Mouse (Mus musculus): ENCODE measurements around the gene Retn. TPM values are rescaled to one million over a fixed set of nuclear protein-coding genes. Genes with fewer than 3 reads are reported as not detected.

Retn gene
- polyA plus RNA-seq, 1 experiment = 16.9 TPM

- peaks cover 7% of the 10 kb centered on the region for H3K4me1 ChIP-seq (replicated peaks; ENCODE audit: control insufficient read depth, insufficient read depth, low read length)
- H3K27ac ChIP-seq (ENCODE audit: control insufficient read depth, insufficient read depth, low read length) = no peak overlapping the region
These were observed 24.1 kb downstream of the Retn start for GRCm38 (mm10) chr8:3679656-3680055.

GRCm38 (mm10) chr8:3682435-3682834 is 26.9 kb downstream of the Retn start:
- Histone ChIP-seq H3K27ac (ENCODE audit: control insufficient read depth, insufficient read depth, low read length) (no peak overlapping the region), H3K27me3 (ENCODE audit: control insufficient read depth, insufficient read depth, low read length) (no peaks in the 10 kb centered on the region), H3K4me1 (replicated peaks; ENCODE audit: control insufficient read depth, insufficient read depth, low read length) (peaks cover 1% of the 10 kb centered on the region), H3K36me3 (ENCODE audit: control insufficient read depth, insufficient read depth, low read length) (peaks cover 12% of the 10 kb centered on the region), H3K4me3 (ENCODE audit: control insufficient read depth, insufficient read depth, low read length) (no peak overlapping the region)
- TF ChIP-seq CTCF (IDR thresholded peaks at IDR 0.05; ENCODE audit: borderline replicate concordance, control insufficient read depth, extremely low read depth, insufficient read depth, low read length, poor library complexity) (no peak), POLR2A (IDR thresholded peaks at IDR 0.05; ENCODE audit: control insufficient read depth, extremely low read depth, insufficient read depth, low read length, poor library complexity) (no peak)
- DNase-seq = no peak
- WGBS = 93% methylated on average over 5 of the region's 5 CpGs

More at GRCm38 (mm10) chr8:3679656-3680055, 24.1 kb downstream of the Retn start:
- Histone ChIP-seq H3K27me3 (ENCODE audit: control insufficient read depth, insufficient read depth, low read length) (no peaks in the 10 kb centered on the region), H3K36me3 (ENCODE audit: control insufficient read depth, insufficient read depth, low read length) (peaks cover 12% of the 10 kb centered on the region), H3K4me3 (ENCODE audit: control insufficient read depth, insufficient read depth, low read length) (no peak overlapping the region)
- TF ChIP-seq CTCF (IDR thresholded peaks at IDR 0.05; ENCODE audit: borderline replicate concordance, control insufficient read depth, extremely low read depth, insufficient read depth, low read length, poor library complexity) = no peak
- no peak for TF ChIP-seq POLR2A (IDR thresholded peaks at IDR 0.05; ENCODE audit: control insufficient read depth, extremely low read depth, insufficient read depth, low read length, poor library complexity)
- 94% methylated on average over 5 of the region's 5 CpGs for WGBS
- DNase-seq = no peak

DNA sequence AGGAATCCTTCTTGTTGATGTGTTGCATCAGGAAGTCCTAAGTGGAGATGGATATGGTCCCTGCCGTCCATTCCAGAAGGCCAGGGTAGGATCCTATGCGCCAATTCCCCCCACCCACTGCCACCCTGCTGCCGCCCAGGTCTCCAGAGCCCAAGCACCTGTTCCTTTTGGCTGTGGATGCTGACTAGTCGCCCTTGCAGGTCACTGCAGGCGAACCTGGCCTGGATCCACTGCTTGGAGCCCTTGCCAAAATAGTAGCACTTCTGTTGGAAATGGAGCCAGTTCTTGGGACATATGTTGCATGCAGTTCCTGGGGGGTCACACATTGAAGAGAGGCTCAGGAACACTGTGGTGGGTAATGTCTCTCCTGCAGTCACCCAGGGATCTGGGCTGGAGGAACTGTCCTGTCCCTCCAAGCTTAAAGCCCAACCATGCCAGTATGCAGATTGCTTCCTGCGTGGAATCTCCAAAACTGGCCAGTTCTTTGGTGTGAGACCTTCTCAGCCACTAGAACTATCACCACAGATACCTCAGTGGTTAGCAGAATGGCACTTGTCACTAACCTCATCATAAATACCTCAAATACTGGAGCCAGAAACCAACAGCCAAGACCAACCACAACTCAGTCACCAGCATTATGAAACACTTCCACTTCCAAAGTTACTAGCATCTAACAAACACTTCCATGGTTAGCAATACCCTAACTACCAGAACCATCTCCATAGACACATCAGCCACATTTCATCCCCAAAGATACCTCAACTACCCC is 28.0 kb downstream of the Retn start:
- Histone ChIP-seq H3K36me3 (ENCODE audit: control insufficient read depth, insufficient read depth, low read length) (peaks cover 12% of the 10 kb centered on the region), H3K4me1 (replicated peaks; ENCODE audit: control insufficient read depth, insufficient read depth, low read length) (no peaks in the 10 kb centered on the region), H3K27me3 (ENCODE audit: control insufficient read depth, insufficient read depth, low read length) (no peaks in the 10 kb centered on the region), H3K27ac (ENCODE audit: control insufficient read depth, insufficient read depth, low read length) (no peak overlapping the region), H3K4me3 (ENCODE audit: control insufficient read depth, insufficient read depth, low read length) (no peak overlapping the region)
- TF ChIP-seq POLR2A (IDR thresholded peaks at IDR 0.05; ENCODE audit: control insufficient read depth, extremely low read depth, insufficient read depth, low read length, poor library complexity) = no peak
- 71% methylated on average over 6 of the region's 6 CpGs for WGBS
- no peak for DNase-seq

GRCm38 (mm10) chr8:3684530-3684929 is 29.0 kb downstream of the Retn start:
- H3K4me3 ChIP-seq (ENCODE audit: control insufficient read depth, insufficient read depth, low read length) = no peak overlapping the region
- peaks cover 6% of the 10 kb centered on the region; the same call in 1 of the 2 replicates for H3K36me3 ChIP-seq (ENCODE audit: control insufficient read depth, insufficient read depth, low read length)
- H3K27ac ChIP-seq (ENCODE audit: control insufficient read depth, insufficient read depth, low read length) = no peak overlapping the region
- TF ChIP-seq POLR2A (IDR thresholded peaks at IDR 0.05; ENCODE audit: control insufficient read depth, extremely low read depth, insufficient read depth, low read length, poor library complexity) (no peak), CTCF (IDR thresholded peaks at IDR 0.05; ENCODE audit: borderline replicate concordance, control insufficient read depth, extremely low read depth, insufficient read depth, low read length, poor library complexity) (no peak)
- no peaks in the 10 kb centered on the region for H3K4me1 ChIP-seq (replicated peaks; ENCODE audit: control insufficient read depth, insufficient read depth, low read length)
- H3K27me3 ChIP-seq (ENCODE audit: control insufficient read depth, insufficient read depth, low read length) = no peaks in the 10 kb centered on the region
- no peak for DNase-seq

- 69% methylated on average over 5 of the region's 5 CpGs for WGBS
- H3K27me3 ChIP-seq (ENCODE audit: control insufficient read depth, insufficient read depth, low read length) = no peaks in the 10 kb centered on the region
- H3K36me3 ChIP-seq (ENCODE audit: control insufficient read depth, insufficient read depth, low read length) = no peaks in the 10 kb centered on the region; the same call in 1 of the 2 replicates
- H3K4me1 ChIP-seq (replicated peaks; ENCODE audit: control insufficient read depth, insufficient read depth, low read length) = no peaks in the 10 kb centered on the region
- no peak overlapping the region for H3K4me3 ChIP-seq (ENCODE audit: control insufficient read depth, insufficient read depth, low read length)
- TF ChIP-seq POLR2A (IDR thresholded peaks at IDR 0.05; ENCODE audit: control insufficient read depth, extremely low read depth, insufficient read depth, low read length, poor library complexity) (no peak), CTCF (IDR thresholded peaks at IDR 0.05; ENCODE audit: borderline replicate concordance, control insufficient read depth, extremely low read depth, insufficient read depth, low read length, poor library complexity) (no peak)
- H3K27ac ChIP-seq (ENCODE audit: control insufficient read depth, insufficient read depth, low read length) = no peak overlapping the region
- DNase-seq = no peak
These were observed 29.9 kb downstream of the Retn start for GRCm38 (mm10) chr8:3685422-3685821.

GRCm38 (mm10) chr8:3687537-3687936 is 32.0 kb downstream of the Retn start:
- H3K4me3 ChIP-seq (ENCODE audit: control insufficient read depth, insufficient read depth, low read length) = no peak overlapping the region
- TF ChIP-seq POLR2A (IDR thresholded peaks at IDR 0.05; ENCODE audit: control insufficient read depth, extremely low read depth, insufficient read depth, low read length, poor library complexity) (no peak), CTCF (IDR thresholded peaks at IDR 0.05; ENCODE audit: borderline replicate concordance, control insufficient read depth, extremely low read depth, insufficient read depth, low read length, poor library complexity) (no peak)
- no peak overlapping the region for H3K27ac ChIP-seq (ENCODE audit: control insufficient read depth, insufficient read depth, low read length)
- no peaks in the 10 kb centered on the region for H3K4me1 ChIP-seq (replicated peaks; ENCODE audit: control insufficient read depth, insufficient read depth, low read length)
- WGBS = 63% methylated on average over 6 of the region's 6 CpGs
- no peaks in the 10 kb centered on the region for H3K27me3 ChIP-seq (ENCODE audit: control insufficient read depth, insufficient read depth, low read length)
- no peaks in the 10 kb centered on the region for H3K36me3 ChIP-seq (ENCODE audit: control insufficient read depth, insufficient read depth, low read length)
- no peak for DNase-seq

DNA sequence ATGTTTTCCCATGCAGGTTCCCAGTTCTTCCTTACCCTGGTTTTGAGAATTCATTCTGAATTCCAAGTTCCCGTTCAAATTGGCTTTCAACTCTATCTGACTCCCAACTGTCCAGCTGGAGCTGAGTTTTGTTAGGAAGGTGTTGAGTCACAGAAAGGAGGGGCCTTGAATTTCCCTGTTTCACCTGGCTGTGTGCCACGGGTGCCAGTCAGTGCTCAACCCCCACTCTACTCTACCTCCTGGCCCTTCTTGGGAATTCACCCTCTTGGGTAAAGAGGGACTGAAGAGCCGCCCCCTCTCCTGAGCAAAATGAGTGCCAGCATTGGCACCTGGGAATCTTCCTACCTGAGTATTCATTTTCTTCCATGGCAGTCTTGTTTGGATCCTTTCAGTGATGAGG is 35.2 kb downstream of the Retn start:
- H3K27me3 ChIP-seq (ENCODE audit: control insufficient read depth, insufficient read depth, low read length) = no peaks in the 10 kb centered on the region
- H3K4me1 ChIP-seq (replicated peaks; ENCODE audit: control insufficient read depth, insufficient read depth, low read length) = no peaks in the 10 kb centered on the region
- no peak overlapping the region for H3K27ac ChIP-seq (ENCODE audit: control insufficient read depth, insufficient read depth, low read length)
- H3K4me3 ChIP-seq (ENCODE audit: control insufficient read depth, insufficient read depth, low read length) = no peak overlapping the region
- 79% methylated on average over 3 of the region's 3 CpGs for WGBS
- TF ChIP-seq CTCF (IDR thresholded peaks at IDR 0.05; ENCODE audit: borderline replicate concordance, control insufficient read depth, extremely low read depth, insufficient read depth, low read length, poor library complexity) (no peak), POLR2A (IDR thresholded peaks at IDR 0.05; ENCODE audit: control insufficient read depth, extremely low read depth, insufficient read depth, low read length, poor library complexity) (no peak)
- no peaks in the 10 kb centered on the region for H3K36me3 ChIP-seq (ENCODE audit: control insufficient read depth, insufficient read depth, low read length)
- DNase-seq = no peak
